Mouse (Mus musculus): ENCODE measurements around the gene Col5a3. TPM values are rescaled to one million over a fixed set of nuclear protein-coding genes. Genes with fewer than 3 reads are reported as not detected.

Gene Col5a3
- polyA plus RNA-seq, 1 experiment from 2014 or later, result 0.15 TPM

GRCm38 (mm10) chr9:20804266-20805158 lies 10.4 kb downstream of the Col5a3 start:
- H3K9ac ChIP-seq, result no peak overlapping the region
- H3K36me3 ChIP-seq (ENCODE audit: poor library complexity, severe bottlenecking), result no peaks in the 10 kb centered on the region
- 82% methylated on average over 13 of the region's 13 CpGs for WGBS
- no peak overlapping the region for H3K4me2 ChIP-seq
- H3K4me3 ChIP-seq, result no peak overlapping the region
- peaks cover 15% of the 10 kb centered on the region; the same call in 1 of the 2 replicates for H3K9me3 ChIP-seq (replicated peaks)
- H3K27me3 ChIP-seq, result no peaks in the 10 kb centered on the region
- H3K27ac ChIP-seq, result no peak overlapping the region
- H3K4me1 ChIP-seq, result no peaks in the 10 kb centered on the region
- no peak for ATAC-seq

GRCm38 (mm10) chr9:20794108-20794806 lies 20.6 kb downstream of the Col5a3 start:
- no peak overlapping the region for H3K4me2 ChIP-seq
- H3K4me1 ChIP-seq, result 0 out of 2 replicates have a peak, but pooled peaks cover 3% of the 10 kb centered on the region
- H3K27me3 ChIP-seq, result no peaks in the 10 kb centered on the region; the same call in 1 of the 2 replicates
- H3K4me3 ChIP-seq, result no peak overlapping the region
- WGBS, result 43% methylated on average over 7 of the region's 7 CpGs
- peak overlapping the region; percentile 7; the same call in 1 of the 2 replicates for H3K27ac ChIP-seq
- ATAC-seq, result peak; percentile 58; the same call in 1 of the 2 replicates
- no peak overlapping the region for H3K9ac ChIP-seq
- H3K9me3 ChIP-seq (replicated peaks), result no peaks in the 10 kb centered on the region
- no peaks in the 10 kb centered on the region for H3K36me3 ChIP-seq (ENCODE audit: poor library complexity, severe bottlenecking)

- 68% methylated on average over 3 of the region's 3 CpGs for WGBS
Observed at GRCm38 (mm10) chr9:20790345-20790744, 24.5 kb downstream of the Col5a3 start.

GRCm38 (mm10) chr9:20789651-20790050 lies 25.2 kb downstream of the Col5a3 start:
- Histone ChIP-seq H3K9me3 (replicated peaks) (no peaks in the 10 kb centered on the region), H3K27me3 (no peaks in the 10 kb centered on the region; the same call in 1 of the 2 replicates), H3K4me3 (no peak overlapping the region), H3K4me2 (no peak overlapping the region), H3K36me3 (ENCODE audit: poor library complexity, severe bottlenecking) (no peaks in the 10 kb centered on the region), H3K9ac (no peak overlapping the region), H3K4me1 (0 out of 2 replicates have a peak, but pooled peaks cover 3% of the 10 kb centered on the region), H3K27ac (no peak overlapping the region)
- ATAC-seq, result no peak
- WGBS, result 79% methylated on average over 3 of the region's 4 CpGs

More at GRCm38 (mm10) chr9:20790345-20790744, 24.5 kb downstream of the Col5a3 start:
- Histone ChIP-seq H3K27me3 (no peaks in the 10 kb centered on the region; the same call in 1 of the 2 replicates), H3K9ac (no peak overlapping the region), H3K9me3 (replicated peaks) (no peaks in the 10 kb centered on the region), H3K4me3 (no peak overlapping the region), H3K36me3 (ENCODE audit: poor library complexity, severe bottlenecking) (no peaks in the 10 kb centered on the region), H3K27ac (no peak overlapping the region), H3K4me1 (0 out of 2 replicates have a peak, but pooled peaks cover 3% of the 10 kb centered on the region), H3K4me2 (no peak overlapping the region)
- no peak for ATAC-seq

- Histone ChIP-seq H3K9me3 (replicated peaks) (no peaks in the 10 kb centered on the region), H3K4me3 (no peak overlapping the region), H3K27me3 (no peaks in the 10 kb centered on the region), H3K4me2 (no peak overlapping the region), H3K4me1 (0 out of 2 replicates have a peak, but pooled peaks cover 3% of the 10 kb centered on the region), H3K36me3 (ENCODE audit: poor library complexity, severe bottlenecking) (no peaks in the 10 kb centered on the region), H3K27ac (no peak overlapping the region), H3K9ac (no peak overlapping the region)
- no peak for ATAC-seq
- WGBS, result 81% methylated on average over 8 of the region's 8 CpGs
Observed at GRCm38 (mm10) chr9:20787992-20788391, 26.9 kb downstream of the Col5a3 start.

GRCm38 (mm10) chr9:20785055-20785454 lies 29.8 kb downstream of the Col5a3 start:
- no peak overlapping the region for H3K4me2 ChIP-seq
- no peaks in the 10 kb centered on the region for H3K27me3 ChIP-seq
- 83% methylated on average over 6 of the region's 6 CpGs for WGBS
- no peaks in the 10 kb centered on the region for H3K36me3 ChIP-seq (ENCODE audit: poor library complexity, severe bottlenecking)
- no peak overlapping the region for H3K4me3 ChIP-seq
- no peak for ATAC-seq
- no peak overlapping the region for H3K9ac ChIP-seq
- no peaks in the 10 kb centered on the region for H3K9me3 ChIP-seq (replicated peaks)
- no peaks in the 10 kb centered on the region for H3K4me1 ChIP-seq
- no peak overlapping the region for H3K27ac ChIP-seq

GRCm38 (mm10) chr9:20781286-20781685 lies 33.6 kb downstream of the Col5a3 start:
- no peak for ATAC-seq
- Histone ChIP-seq H3K9ac (no peak overlapping the region), H3K9me3 (replicated peaks) (no peaks in the 10 kb centered on the region), H3K4me3 (no peak overlapping the region), H3K4me2 (no peak overlapping the region), H3K36me3 (ENCODE audit: poor library complexity, severe bottlenecking) (no peaks in the 10 kb centered on the region), H3K4me1 (peaks cover 3% of the 10 kb centered on the region; the same call in 1 of the 2 replicates), H3K27me3 (no peaks in the 10 kb centered on the region), H3K27ac (no peak overlapping the region)
- 89% methylated on average over 3 of the region's 3 CpGs for WGBS

- no peaks in the 10 kb centered on the region for H3K27me3 ChIP-seq
- H3K4me3 ChIP-seq, result no peak overlapping the region
- H3K4me2 ChIP-seq, result no peak overlapping the region
- no peaks in the 10 kb centered on the region for H3K36me3 ChIP-seq (ENCODE audit: poor library complexity, severe bottlenecking)
- no peak for ATAC-seq
- peaks cover 14% of the 10 kb centered on the region for H3K4me1 ChIP-seq
- H3K9me3 ChIP-seq (replicated peaks), result no peaks in the 10 kb centered on the region
- no peak overlapping the region for H3K9ac ChIP-seq
- WGBS, result 83% methylated on average over 2 of the region's 2 CpGs
- H3K27ac ChIP-seq, result no peak overlapping the region
Observed at GRCm38 (mm10) chr9:20765274-20765673, 49.6 kb downstream of the Col5a3 start.

- H3K27me3 ChIP-seq, result no peaks in the 10 kb centered on the region
- WGBS, result 93% methylated on average over 1 of the region's 1 CpGs
- H3K36me3 ChIP-seq (ENCODE audit: poor library complexity, severe bottlenecking), result no peaks in the 10 kb centered on the region
- H3K9me3 ChIP-seq (replicated peaks), result no peaks in the 10 kb centered on the region
- peaks cover 14% of the 10 kb centered on the region for H3K4me1 ChIP-seq
- no peak overlapping the region for H3K4me2 ChIP-seq
- no peak overlapping the region for H3K27ac ChIP-seq
- H3K9ac ChIP-seq, result no peak overlapping the region
- no peak overlapping the region for H3K4me3 ChIP-seq
- ATAC-seq, result no peak
Observed at GRCm38 (mm10) chr9:20763099-20763498, 51.8 kb downstream of the Col5a3 start.

- Histone ChIP-seq H3K27ac (peak overlapping the region; percentile 51; the same call in 1 of the 2 replicates), H3K4me3 (no peak overlapping the region), H3K36me3 (ENCODE audit: poor library complexity, severe bottlenecking) (no peaks in the 10 kb centered on the region), H3K9ac (no peak overlapping the region), H3K4me2 (no peak overlapping the region), H3K4me1 (peaks cover 14% of the 10 kb centered on the region), H3K9me3 (replicated peaks) (no peaks in the 10 kb centered on the region), H3K27me3 (no peaks in the 10 kb centered on the region)
- WGBS, result 36% methylated on average over 7 of the region's 7 CpGs
- ATAC-seq, result peak; percentile 78; the same call in 1 of the 2 replicates
Observed at GRCm38 (mm10) chr9:20762197-20762961, 52.5 kb downstream of the Col5a3 start.

- WGBS, result 71% methylated on average over 3 of the region's 3 CpGs
- no peak for ATAC-seq
- H3K4me2 ChIP-seq, result no peak overlapping the region
Observed at GRCm38 (mm10) chr9:20761388-20761787, 53.5 kb downstream of the Col5a3 start.

More at GRCm38 (mm10) chr9:20761388-20761787, 53.5 kb downstream of the Col5a3 start:
- peaks cover 14% of the 10 kb centered on the region for H3K4me1 ChIP-seq
- H3K27ac ChIP-seq, result no peak overlapping the region
- H3K9ac ChIP-seq, result no peak overlapping the region
- no peaks in the 10 kb centered on the region for H3K9me3 ChIP-seq (replicated peaks)
- no peak overlapping the region for H3K4me3 ChIP-seq
- no peaks in the 10 kb centered on the region for H3K36me3 ChIP-seq (ENCODE audit: poor library complexity, severe bottlenecking)
- no peaks in the 10 kb centered on the region for H3K27me3 ChIP-seq
